Mouse (Mus musculus) forebrain, embryonic 12.5 days (tissue): Measurements from ENCODE around the gene Sorbs1. TPM values are rescaled to one million over a fixed set of nuclear protein-coding genes. Genes with fewer than 3 reads are reported as not detected.

Source experiments
- ATAC-seq: fragments of 200-750 bp; cut with Nextera tagmentation; 2 replicates; pipeline ENCODE4 v1.8.0; 2017; ENCODE audit warnings: moderate TSS enrichment; ENCODE audit not compliant: low FRiP score
- H3K27ac ChIP-seq: fragments of 300-500 bp; sonication (generic); 2 replicates; pipeline ENCODE4 v1.5.1; 2016; ENCODE audit warnings: mild to moderate bottlenecking
- H3K27me3 ChIP-seq: fragments of 300-500 bp; sonication (generic); 2 replicates; pipeline ENCODE4 v1.6.1; 2016; ENCODE audit warnings: mild to moderate bottlenecking
- H3K36me3 ChIP-seq: fragments of 300-500 bp; sonication (generic); replicated peaks from 2 replicates; pipeline ENCODE4 v1.6.1; 2016; ENCODE audit warnings: mild to moderate bottlenecking
- H3K4me1 ChIP-seq: fragments of 300-500 bp; sonication (generic); 2 replicates; pipeline ENCODE4 v1.6.1; 2016
- H3K4me2 ChIP-seq: fragments of 300-500 bp; sonication (generic); 2 replicates; pipeline ENCODE4 v1.6.1; 2016; ENCODE audit warnings: mild to moderate bottlenecking, moderate library complexity
- H3K4me3 ChIP-seq: fragments of 300-500 bp; sonication (generic); replicated peaks from 2 replicates; pipeline ENCODE4 v1.5.1; 2016; ENCODE audit warnings: mild to moderate bottlenecking
- H3K9ac ChIP-seq: fragments of 300-500 bp; sonication (generic); 2 replicates; pipeline ENCODE4 v1.6.1; 2016; ENCODE audit warnings: mild to moderate bottlenecking
- H3K9me3 ChIP-seq: fragments of 300-500 bp; sonication (generic); 2 replicates; pipeline ENCODE4 v1.6.1; 2016
- WGBS: fragments of 180-500 bp; shearing (Covaris S2); methylation state at CpG from one replicate; pipeline ENCODE4 v1.1.7; 2016; 5-methylcytosine and 5-hydroxymethylcytosine counted together
- polyA plus RNA-seq: library from polyadenylated mRNA; unstranded; fragments of >200 nt; fragmentation: Nextera tagmentation; extraction: Ambion mirVana; gene quantifications from 2 replicates; pipeline ENCODE4 v1.2.1, GENCODE M21; 2016

Gene Sorbs1
- polyA plus RNA-seq, 1 experiment from 2014 or later, result 69.3 TPM

GRCm38 (mm10) chr19:40294231-40294630 is 219.3 kb downstream of the Sorbs1 start:
- H3K9me3 ChIP-seq, result no peaks in the 10 kb centered on the region
- 67% methylated on average over 1 of the region's 1 CpGs for WGBS
- no peak for ATAC-seq
- H3K27ac ChIP-seq, result no peak overlapping the region
- H3K9ac ChIP-seq, result no peak overlapping the region
- H3K4me2 ChIP-seq, result no peak overlapping the region
- no peaks in the 10 kb centered on the region for H3K4me1 ChIP-seq
- no peak overlapping the region for H3K4me3 ChIP-seq
- no peaks in the 10 kb centered on the region for H3K27me3 ChIP-seq
- H3K36me3 ChIP-seq, result 0 out of 2 replicates have a peak, but pooled peaks cover 2% of the 10 kb centered on the region

DNA sequence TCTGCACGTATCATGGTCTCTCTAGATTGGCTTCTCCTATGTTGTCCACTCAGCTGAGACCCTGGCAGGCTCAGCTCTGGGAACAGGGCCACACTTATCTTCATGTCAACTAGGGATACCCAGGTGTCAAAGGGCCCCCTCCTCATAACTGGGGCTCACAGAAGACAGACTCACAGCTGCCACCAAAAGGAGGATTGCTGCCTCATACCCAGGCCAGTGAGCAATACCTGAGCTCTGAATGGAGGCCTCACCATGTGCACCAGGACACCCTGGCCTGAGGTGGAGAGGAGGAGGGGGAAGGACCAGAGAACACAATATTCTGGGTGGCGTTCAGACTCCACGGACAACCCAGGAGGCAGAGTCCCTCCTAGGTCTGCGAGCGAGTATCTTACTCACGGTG is 219.8 kb downstream of the Sorbs1 start:
- Histone ChIP-seq H3K27ac (no peak overlapping the region), H3K4me3 (no peak overlapping the region), H3K9me3 (no peaks in the 10 kb centered on the region), H3K9ac (no peak overlapping the region), H3K4me1 (no peaks in the 10 kb centered on the region), H3K4me2 (no peak overlapping the region), H3K36me3 (0 out of 2 replicates have a peak, but pooled peaks cover 2% of the 10 kb centered on the region), H3K27me3 (no peaks in the 10 kb centered on the region)
- no peak for ATAC-seq
- 97% methylated on average over 6 of the region's 6 CpGs for WGBS

- 89% methylated on average over 6 of the region's 6 CpGs for WGBS
- H3K27ac ChIP-seq, result no peak overlapping the region
- no peak overlapping the region for H3K4me3 ChIP-seq
- H3K27me3 ChIP-seq, result no peaks in the 10 kb centered on the region
- H3K9ac ChIP-seq, result no peak overlapping the region
- no peak for ATAC-seq
- no peaks in the 10 kb centered on the region for H3K9me3 ChIP-seq
- 0 out of 2 replicates have a peak, but pooled peaks cover 2% of the 10 kb centered on the region for H3K36me3 ChIP-seq
- no peak overlapping the region for H3K4me2 ChIP-seq
- no peaks in the 10 kb centered on the region for H3K4me1 ChIP-seq
Observed at GRCm38 (mm10) chr19:40290099-40290724, 223.4 kb downstream of the Sorbs1 start.

DNA sequence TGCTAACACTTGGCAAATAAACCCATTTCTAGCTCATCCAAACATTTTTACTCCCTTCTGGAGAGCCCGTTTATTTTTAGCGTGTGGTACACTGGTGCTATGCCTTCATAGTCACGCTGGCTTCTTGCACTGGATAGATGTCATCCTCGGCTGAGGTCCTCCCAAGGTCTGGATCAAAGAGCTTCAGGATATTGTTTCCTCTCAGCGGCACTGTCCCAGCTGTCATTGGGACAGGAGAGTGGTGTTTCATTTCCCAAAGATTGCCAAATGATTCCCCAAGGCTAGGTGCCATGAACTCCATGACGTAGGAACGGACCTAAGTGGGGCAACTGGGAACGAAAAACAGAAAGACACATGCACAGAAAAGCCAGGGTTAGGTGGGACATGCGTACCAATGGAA is 225.2 kb downstream of the Sorbs1 start:
- no peak overlapping the region for H3K27ac ChIP-seq
- no peak overlapping the region for H3K9ac ChIP-seq
- no peaks in the 10 kb centered on the region for H3K27me3 ChIP-seq
- no peaks in the 10 kb centered on the region for H3K4me1 ChIP-seq
- 96% methylated on average over 9 of the region's 9 CpGs for WGBS
- no peaks in the 10 kb centered on the region for H3K9me3 ChIP-seq
- H3K4me2 ChIP-seq, result no peak overlapping the region
- no peak overlapping the region for H3K4me3 ChIP-seq
- no peaks in the 10 kb centered on the region for H3K36me3 ChIP-seq
- ATAC-seq, result no peak

GRCm38 (mm10) chr19:40284704-40285103 is 228.9 kb downstream of the Sorbs1 start:
- H3K36me3 ChIP-seq, result no peaks in the 10 kb centered on the region
- H3K27ac ChIP-seq, result no peak overlapping the region
- H3K9me3 ChIP-seq, result 0 out of 2 replicates have a peak, but pooled peaks cover 6% of the 10 kb centered on the region
- H3K4me1 ChIP-seq, result no peaks in the 10 kb centered on the region
- H3K27me3 ChIP-seq, result no peaks in the 10 kb centered on the region
- no peak for ATAC-seq
- H3K9ac ChIP-seq, result no peak overlapping the region
- 89% methylated on average over 2 of the region's 2 CpGs for WGBS
- H3K4me3 ChIP-seq, result no peak overlapping the region
- H3K4me2 ChIP-seq, result no peak overlapping the region

- no peaks in the 10 kb centered on the region for H3K27me3 ChIP-seq
- no peak overlapping the region for H3K9ac ChIP-seq
- no peak overlapping the region for H3K4me2 ChIP-seq
- no peak overlapping the region for H3K4me3 ChIP-seq
- 63% methylated on average over 2 of the region's 2 CpGs for WGBS
- ATAC-seq, result no peak
- no peaks in the 10 kb centered on the region for H3K4me1 ChIP-seq
- H3K27ac ChIP-seq, result no peak overlapping the region
- H3K36me3 ChIP-seq, result no peaks in the 10 kb centered on the region
- H3K9me3 ChIP-seq, result 0 out of 2 replicates have a peak, but pooled peaks cover 6% of the 10 kb centered on the region
Observed at GRCm38 (mm10) chr19:40283415-40283814, 230.2 kb downstream of the Sorbs1 start.

- Histone ChIP-seq H3K27ac (no peak overlapping the region), H3K9me3 (0 out of 2 replicates have a peak, but pooled peaks cover 6% of the 10 kb centered on the region), H3K36me3 (no peaks in the 10 kb centered on the region), H3K9ac (no peak overlapping the region), H3K4me2 (no peak overlapping the region), H3K27me3 (no peaks in the 10 kb centered on the region), H3K4me3 (no peak overlapping the region), H3K4me1 (no peaks in the 10 kb centered on the region)
- ATAC-seq, result no peak
- 86% methylated on average over 8 of the region's 8 CpGs for WGBS
Observed at GRCm38 (mm10) chr19:40278372-40279023, 235.1 kb downstream of the Sorbs1 start.

- no peak overlapping the region for H3K27ac ChIP-seq
- peaks cover 8% of the 10 kb centered on the region for H3K27me3 ChIP-seq
- WGBS, result 88% methylated on average over 8 of the region's 8 CpGs
- H3K4me3 ChIP-seq, result no peak overlapping the region
- no peak overlapping the region for H3K9ac ChIP-seq
- 0 out of 2 replicates have a peak, but pooled peaks cover 6% of the 10 kb centered on the region for H3K9me3 ChIP-seq
- no peaks in the 10 kb centered on the region for H3K36me3 ChIP-seq
- no peak overlapping the region for H3K4me2 ChIP-seq
- H3K4me1 ChIP-seq, result peaks cover 5% of the 10 kb centered on the region
- no peak for ATAC-seq
Observed at GRCm38 (mm10) chr19:40277494-40277893, 236.1 kb downstream of the Sorbs1 start.

DNA sequence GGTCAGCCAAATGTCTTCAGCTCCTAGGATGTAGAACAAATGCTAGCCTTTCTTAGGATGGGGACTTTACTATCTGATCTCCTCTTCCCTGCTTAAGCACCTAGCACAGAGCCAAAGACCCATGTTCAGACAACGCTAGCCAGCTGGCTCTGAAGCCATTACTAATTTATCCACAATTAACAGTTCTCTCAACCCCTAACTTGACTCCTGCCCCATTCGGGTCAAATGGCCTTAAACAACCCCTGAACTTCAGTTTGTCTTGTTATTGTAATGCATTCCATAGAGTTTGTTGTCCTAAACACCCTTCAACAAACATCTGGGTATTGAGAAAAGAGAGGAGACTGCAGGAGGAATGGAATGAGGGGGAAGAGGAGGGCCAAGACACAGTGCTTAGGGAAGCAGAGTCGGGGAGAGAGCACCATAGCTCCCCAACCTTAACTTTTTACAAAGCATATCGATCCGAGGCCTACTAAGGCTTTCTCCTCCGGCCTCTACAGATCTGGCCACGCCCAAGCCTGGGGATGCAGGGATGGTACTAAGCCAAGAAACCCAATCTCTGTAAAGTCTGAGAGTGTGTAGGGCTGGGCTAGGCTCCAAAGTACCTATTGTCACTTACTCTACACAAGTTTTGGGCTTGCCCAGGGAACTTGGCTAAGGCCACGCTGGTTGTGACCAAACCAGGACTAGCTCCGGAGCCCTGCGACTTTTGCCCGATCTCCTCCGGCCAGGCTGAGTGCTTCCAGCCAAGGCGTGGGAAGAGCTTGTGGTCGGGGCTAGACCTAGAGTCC is 238.0 kb downstream of the Sorbs1 start:
- Histone ChIP-seq H3K27me3 (peaks cover 27% of the 10 kb centered on the region), H3K4me2 (no peak overlapping the region), H3K36me3 (no peaks in the 10 kb centered on the region), H3K4me1 (peaks cover 16% of the 10 kb centered on the region), H3K27ac (no peak overlapping the region), H3K9me3 (no peaks in the 10 kb centered on the region), H3K9ac (no peak overlapping the region), H3K4me3 (no peak overlapping the region)
- 90% methylated on average over 14 of the region's 14 CpGs for WGBS
- ATAC-seq, result no peak

GRCm38 (mm10) chr19:40272674-40273073 is 240.9 kb downstream of the Sorbs1 start:
- Histone ChIP-seq H3K36me3 (no peaks in the 10 kb centered on the region), H3K9me3 (no peaks in the 10 kb centered on the region), H3K4me3 (no peak overlapping the region), H3K4me2 (no peak overlapping the region), H3K27me3 (peaks cover 39% of the 10 kb centered on the region), H3K4me1 (peaks cover 21% of the 10 kb centered on the region), H3K27ac (no peak overlapping the region), H3K9ac (no peak overlapping the region)
- ATAC-seq, result no peak
- 6% methylated on average over 13 of the region's 13 CpGs for whole genome bisulfite sequencing

DNA sequence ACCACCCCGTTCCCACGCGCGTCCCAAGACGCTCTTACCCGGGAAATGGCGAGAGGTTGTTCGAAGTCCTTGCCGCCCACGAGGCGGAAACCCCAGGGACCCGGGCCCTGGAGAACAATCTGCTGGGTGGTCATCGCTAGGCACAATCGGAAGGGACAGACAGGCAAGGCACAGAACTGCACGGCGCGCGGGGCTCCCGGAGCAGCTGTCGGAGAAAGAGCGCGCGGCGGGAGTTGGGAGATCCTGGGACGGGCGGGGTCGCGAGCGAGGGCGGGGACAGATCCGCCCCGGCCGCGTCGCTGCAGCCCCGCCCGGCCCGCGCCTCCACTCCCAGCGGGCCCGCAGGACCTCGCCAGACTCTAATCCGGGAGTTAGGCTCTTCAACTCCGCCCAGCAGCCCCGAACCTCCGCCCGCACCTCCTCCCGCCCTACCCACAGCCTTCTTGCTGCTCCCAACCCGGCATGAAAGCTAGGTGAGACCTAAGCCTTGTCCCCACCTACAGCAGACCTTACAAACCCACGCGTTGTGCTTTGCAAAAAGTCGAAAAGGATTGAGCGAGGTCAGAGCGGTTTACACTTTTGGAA is 242.2 kb downstream of the Sorbs1 start, which contains the start of gene Pdlim1:
Gene Pdlim1 (minus strand): TSS at position 535 of the 585 bp plus-strand sequence.
- peak within 1 kb of the TSS; percentile 94 for H3K4me2 ChIP-seq
- peaks cover 39% of the 10 kb centered on the region for H3K27me3 ChIP-seq
- H3K9ac ChIP-seq, result peak within 1 kb of the TSS; percentile 57
- H3K36me3 ChIP-seq, result no peaks in the 10 kb centered on the region
- no peaks in the 10 kb centered on the region for H3K9me3 ChIP-seq
- H3K4me1 ChIP-seq, result peaks cover 21% of the 10 kb centered on the region
- ATAC-seq, result peak; percentile 83
- H3K4me3 ChIP-seq, result peak within 1 kb of the TSS; percentile 58
- no peak within 1 kb of the TSS for H3K27ac ChIP-seq
- WGBS, result under 1% methylated on average over 44 of the region's 54 CpGs
